Mouse (Mus musculus): ENCODE measurements around the gene Rgs21. TPM values are rescaled to one million over a fixed set of nuclear protein-coding genes. Genes with fewer than 3 reads are reported as not detected.

Rgs21 gene
- not detected in 2 replicates for polyA plus RNA-seq (2014; fragmentation: Nextera tagmentation; extraction: Ambion mirVana)

DNA sequence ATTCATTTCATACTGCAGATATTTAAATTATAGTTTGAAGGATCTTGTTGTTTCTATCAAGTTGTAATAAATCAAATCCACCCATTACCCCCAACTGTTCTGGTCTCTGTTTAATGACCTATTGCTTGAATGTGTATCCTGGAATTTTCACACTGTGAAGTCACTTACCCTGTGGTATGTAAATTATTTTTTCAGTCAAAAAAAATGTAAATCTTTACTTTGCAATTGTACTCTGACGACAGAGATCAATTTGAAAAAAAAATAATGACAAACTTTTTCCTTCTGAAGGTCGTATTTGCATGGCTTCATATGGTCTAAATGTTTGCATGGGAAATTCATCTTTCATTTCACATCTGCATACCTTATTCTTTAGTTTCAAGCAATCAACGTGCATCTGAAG, at the start of gene Rgs21:
Gene Rgs21 (minus strand): TSS at position 101 of the 400 bp plus-strand sequence.
- ATAC-seq (ENCODE audit: low FRiP score): no peak

DNA sequence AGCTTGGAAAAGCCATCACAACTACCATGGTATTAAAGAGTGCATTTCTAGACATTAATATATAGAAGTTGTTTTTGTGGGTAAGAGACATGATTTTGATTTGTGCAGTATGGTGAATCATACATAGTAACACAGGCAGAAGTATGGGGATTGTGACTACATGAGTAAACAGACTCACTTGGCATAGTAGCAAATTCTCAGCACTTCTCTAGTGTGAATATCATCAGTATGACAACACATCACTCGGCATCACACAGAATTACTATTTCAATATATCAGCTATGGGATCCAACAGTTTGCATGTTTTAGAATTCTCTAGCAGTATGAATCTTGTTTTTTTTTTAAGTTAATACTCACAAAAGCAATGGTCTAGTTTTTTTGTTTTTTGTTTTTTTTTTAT, 36.6 kb upstream of the Rgs21 start:
- H3K36me3 ChIP-seq (replicated peaks; ENCODE audit: control insufficient read depth, insufficient read depth): no peaks in the 10 kb centered on the region
- H3K4me1 ChIP-seq (replicated peaks; ENCODE audit: control insufficient read depth, insufficient read depth, low read length): no peaks in the 10 kb centered on the region
- H3K4me2 ChIP-seq (replicated peaks): no peak overlapping the region
- 97% methylated on average over 1 of the region's 1 CpGs for WGBS
- H3K9ac ChIP-seq: no peak overlapping the region
- H3K27ac ChIP-seq: no peak overlapping the region
- ATAC-seq (ENCODE audit: low FRiP score) (no peak), DNase-seq (ENCODE audit: low spot score) (no peak)
- H3K4me3 ChIP-seq (replicated peaks; ENCODE audit: low read length): no peak overlapping the region
- H3K9me3 ChIP-seq (ENCODE audit: control insufficient read depth, low read length): no peaks in the 10 kb centered on the region
- no peaks in the 10 kb centered on the region for H3K27me3 ChIP-seq (ENCODE audit: control insufficient read depth, insufficient read depth, low read length)

More for the DNA sequence above, at the start of gene Rgs21:
- no peak within 1 kb of the TSS for H3K4me3 ChIP-seq (replicated peaks; ENCODE audit: low read length)
- 65% methylated on average over 3 of the region's 3 CpGs for WGBS
- H3K9ac ChIP-seq: no peak within 1 kb of the TSS
- H3K27ac ChIP-seq: no peak within 1 kb of the TSS
- DNase-seq (ENCODE audit: low spot score): no peak
- H3K4me2 ChIP-seq (replicated peaks): no peak within 1 kb of the TSS
- no peaks in the 10 kb centered on the region for H3K27me3 ChIP-seq (ENCODE audit: control insufficient read depth, insufficient read depth, low read length)
- H3K36me3 ChIP-seq (replicated peaks; ENCODE audit: control insufficient read depth, insufficient read depth): no peaks in the 10 kb centered on the region
- 0 out of 2 replicates have a peak, but pooled peaks cover 4% of the 10 kb centered on the region for H3K4me1 ChIP-seq (replicated peaks; ENCODE audit: control insufficient read depth, insufficient read depth, low read length)
- H3K9me3 ChIP-seq (ENCODE audit: control insufficient read depth, low read length): no peaks in the 10 kb centered on the region

DNA sequence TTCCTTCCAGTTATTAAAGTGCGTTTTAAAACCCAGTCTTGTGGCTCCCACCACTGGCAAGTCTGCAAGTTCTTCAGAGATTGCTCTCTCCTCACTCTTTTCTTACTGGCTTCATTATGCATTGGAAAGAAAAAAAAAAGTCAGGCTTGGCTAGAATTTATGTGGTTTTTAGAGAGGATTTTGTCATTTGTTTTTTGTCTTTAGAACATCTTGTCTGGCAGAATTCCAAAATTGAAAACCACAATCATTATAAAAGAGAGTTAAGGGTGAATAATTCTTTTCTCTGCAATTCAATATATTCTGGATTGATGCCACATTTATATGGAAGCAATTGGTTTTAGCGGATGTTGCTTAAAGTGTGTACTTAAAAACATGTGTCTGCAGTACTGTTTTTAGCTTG, 35.5 kb upstream of the Rgs21 start:
- Histone ChIP-seq H3K4me1 (replicated peaks; ENCODE audit: control insufficient read depth, insufficient read depth, low read length) (no peaks in the 10 kb centered on the region), H3K27me3 (ENCODE audit: control insufficient read depth, insufficient read depth, low read length) (no peaks in the 10 kb centered on the region), H3K27ac (no peak overlapping the region), H3K4me2 (replicated peaks) (no peak overlapping the region), H3K4me3 (replicated peaks; ENCODE audit: low read length) (no peak overlapping the region), H3K9ac (no peak overlapping the region), H3K36me3 (replicated peaks; ENCODE audit: control insufficient read depth, insufficient read depth) (no peaks in the 10 kb centered on the region), H3K9me3 (ENCODE audit: control insufficient read depth, low read length) (no peaks in the 10 kb centered on the region)
- 91% methylated on average over 2 of the region's 2 CpGs for WGBS
- DNase-seq (ENCODE audit: low spot score) (no peak), ATAC-seq (ENCODE audit: low FRiP score) (no peak)

DNA sequence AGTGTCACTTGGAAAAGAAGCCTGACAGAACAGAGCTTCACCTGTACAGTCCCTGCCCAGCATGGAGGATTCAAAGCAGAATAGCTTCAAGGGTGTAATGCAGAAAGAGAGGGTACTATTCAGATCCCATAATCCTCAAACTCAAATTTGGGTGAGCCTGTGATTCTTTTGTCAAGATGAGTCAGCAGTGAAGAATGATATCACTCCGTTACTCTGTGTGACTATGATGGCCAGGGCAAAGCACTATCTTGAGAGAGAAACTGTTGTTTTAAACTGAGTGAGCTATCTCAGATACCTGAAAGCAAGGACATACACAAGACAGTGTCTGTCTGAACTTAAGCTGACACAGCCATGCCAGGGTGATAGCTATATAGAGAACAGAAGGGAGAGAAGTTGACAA, 11.9 kb upstream of the Rgs21 start:
- H3K36me3 ChIP-seq (replicated peaks; ENCODE audit: control insufficient read depth, insufficient read depth): no peaks in the 10 kb centered on the region
- H3K27me3 ChIP-seq (ENCODE audit: control insufficient read depth, insufficient read depth, low read length): no peaks in the 10 kb centered on the region
- no peak overlapping the region for H3K4me2 ChIP-seq (replicated peaks)
- H3K27ac ChIP-seq: no peak overlapping the region
- no peak overlapping the region for H3K4me3 ChIP-seq (replicated peaks; ENCODE audit: low read length)
- no peaks in the 10 kb centered on the region for H3K9me3 ChIP-seq (ENCODE audit: control insufficient read depth, low read length)
- ATAC-seq (ENCODE audit: low FRiP score): no peak
- no peak for DNase-seq (ENCODE audit: low spot score)
- H3K4me1 ChIP-seq (replicated peaks; ENCODE audit: control insufficient read depth, insufficient read depth, low read length): no peaks in the 10 kb centered on the region
- 76% methylated on average over 1 of the region's 1 CpGs for WGBS
- H3K9ac ChIP-seq: no peak overlapping the region

DNA sequence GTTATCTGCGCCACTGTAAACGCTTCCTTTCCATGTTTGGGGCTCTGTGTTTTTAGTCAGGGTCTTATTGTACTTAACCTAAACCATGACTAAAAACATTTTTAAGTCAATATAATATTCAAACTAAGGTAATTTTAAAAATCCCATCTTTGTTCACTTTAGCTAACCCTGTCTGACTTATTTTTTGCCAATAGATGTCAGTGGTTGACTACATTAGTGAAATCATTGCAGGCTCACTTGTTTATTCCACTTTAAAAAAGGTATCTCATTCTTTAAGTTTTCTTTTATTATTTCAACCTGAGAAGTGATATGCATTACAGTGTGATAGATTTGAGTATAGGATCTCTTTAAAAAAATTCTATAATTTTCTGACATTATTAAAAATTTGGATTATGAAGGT, 5.5 kb upstream of the Rgs21 start:
- DNase-seq (ENCODE audit: low spot score) (peak; percentile 53), ATAC-seq (ENCODE audit: low FRiP score) (no peak)
- H3K4me2 ChIP-seq (replicated peaks): no peak overlapping the region
- 96% methylated on average over 2 of the region's 2 CpGs for WGBS
- no peak overlapping the region for H3K9ac ChIP-seq
- no peaks in the 10 kb centered on the region for H3K27me3 ChIP-seq (ENCODE audit: control insufficient read depth, insufficient read depth, low read length)
- 0 out of 2 replicates have a peak, but pooled peaks cover 4% of the 10 kb centered on the region for H3K4me1 ChIP-seq (replicated peaks; ENCODE audit: control insufficient read depth, insufficient read depth, low read length)
- H3K4me3 ChIP-seq (replicated peaks; ENCODE audit: low read length): no peak overlapping the region
- no peaks in the 10 kb centered on the region for H3K36me3 ChIP-seq (replicated peaks; ENCODE audit: control insufficient read depth, insufficient read depth)
- H3K27ac ChIP-seq: no peak overlapping the region
- no peaks in the 10 kb centered on the region for H3K9me3 ChIP-seq (ENCODE audit: control insufficient read depth, low read length)

DNA sequence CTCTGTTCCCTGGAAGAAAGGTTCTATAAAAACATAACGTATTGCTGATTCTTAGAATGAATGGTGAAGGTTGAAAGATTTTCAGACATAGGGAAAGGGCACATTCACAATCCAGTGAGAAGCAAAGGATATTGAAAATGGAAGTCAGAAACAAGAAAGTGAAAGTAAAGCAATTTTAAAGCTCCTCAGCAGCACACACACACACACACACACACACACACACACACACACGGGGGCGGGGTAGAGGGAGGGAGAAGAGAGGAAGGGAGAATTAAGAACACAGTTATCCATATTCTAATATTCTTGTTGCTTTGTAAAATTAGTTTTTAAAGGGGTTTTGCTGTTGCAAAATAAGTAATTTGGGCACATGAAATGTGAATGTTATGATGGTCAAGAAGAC, 2.4 kb upstream of the Rgs21 start:
- ATAC-seq (ENCODE audit: low FRiP score): no peak
- H3K4me1 ChIP-seq (replicated peaks; ENCODE audit: control insufficient read depth, insufficient read depth, low read length): 0 out of 2 replicates have a peak, but pooled peaks cover 4% of the 10 kb centered on the region
- no peak overlapping the region for H3K4me3 ChIP-seq (replicated peaks; ENCODE audit: low read length)
- no peak overlapping the region for H3K4me2 ChIP-seq (replicated peaks)
- no peak for DNase-seq (ENCODE audit: low spot score)
- no peaks in the 10 kb centered on the region for H3K27me3 ChIP-seq (ENCODE audit: control insufficient read depth, insufficient read depth, low read length)
- WGBS: 89% methylated on average over 3 of the region's 3 CpGs
- no peaks in the 10 kb centered on the region for H3K9me3 ChIP-seq (ENCODE audit: control insufficient read depth, low read length)
- no peaks in the 10 kb centered on the region for H3K36me3 ChIP-seq (replicated peaks; ENCODE audit: control insufficient read depth, insufficient read depth)
- no peak overlapping the region for H3K27ac ChIP-seq
- no peak overlapping the region for H3K9ac ChIP-seq

DNA sequence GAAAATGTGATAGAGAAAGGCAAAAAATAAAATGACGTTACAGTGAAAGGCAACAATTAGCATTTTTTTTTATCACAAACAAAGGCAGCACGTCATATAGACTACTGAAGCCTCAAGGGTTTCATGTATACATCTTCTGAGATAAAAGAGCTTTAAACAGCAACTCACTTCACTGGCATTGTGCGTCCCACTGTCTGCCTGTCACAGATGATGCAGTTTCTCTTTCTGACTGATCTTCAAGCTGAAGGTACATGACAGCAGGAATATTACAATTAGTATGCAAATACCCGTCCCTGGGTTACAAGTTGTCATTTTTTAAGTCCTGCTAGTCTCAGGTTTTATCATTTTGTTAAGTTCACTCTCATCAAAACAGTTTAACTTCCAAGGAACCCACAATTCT, 22.3 kb downstream of the Rgs21 start:
- Histone ChIP-seq H3K27me3 (ENCODE audit: control insufficient read depth, insufficient read depth, low read length) (no peaks in the 10 kb centered on the region), H3K36me3 (replicated peaks; ENCODE audit: control insufficient read depth, insufficient read depth) (no peaks in the 10 kb centered on the region), H3K27ac (no peak overlapping the region), H3K9me3 (ENCODE audit: control insufficient read depth, low read length) (no peaks in the 10 kb centered on the region), H3K9ac (no peak overlapping the region), H3K4me1 (replicated peaks; ENCODE audit: control insufficient read depth, insufficient read depth, low read length) (no peaks in the 10 kb centered on the region), H3K4me3 (replicated peaks; ENCODE audit: low read length) (no peak overlapping the region), H3K4me2 (replicated peaks) (no peak overlapping the region)
- WGBS: 59% methylated on average over 4 of the region's 4 CpGs
- ATAC-seq (ENCODE audit: low FRiP score) (no peak), DNase-seq (ENCODE audit: low spot score) (no peak)

DNA sequence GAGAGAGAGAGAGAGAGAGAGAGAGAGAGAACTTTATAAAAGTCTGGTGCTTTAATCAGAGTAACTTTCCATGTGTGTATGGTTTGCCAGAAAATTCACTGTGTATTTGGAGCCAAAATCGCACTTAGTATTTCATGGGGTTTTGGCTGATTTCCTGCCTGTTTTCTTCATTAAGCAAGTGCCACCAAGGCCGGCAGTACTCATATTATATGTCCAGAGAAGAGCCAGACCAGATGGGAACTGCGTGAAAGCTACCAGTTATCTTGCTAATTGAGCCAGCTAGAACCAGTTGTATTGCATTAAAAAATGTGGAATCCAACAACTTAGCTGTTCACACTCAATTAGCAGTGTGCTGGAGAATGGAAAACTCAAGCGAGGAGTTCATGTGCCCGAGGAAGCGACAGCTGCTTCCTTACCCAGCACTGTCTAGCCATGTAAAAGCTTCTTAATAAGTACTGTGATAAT, 22.9 kb downstream of the Rgs21 start:
- H3K4me3 ChIP-seq (replicated peaks; ENCODE audit: low read length): no peak overlapping the region
- no peaks in the 10 kb centered on the region for H3K9me3 ChIP-seq (ENCODE audit: control insufficient read depth, low read length)
- peak; percentile 79 for ATAC-seq (ENCODE audit: low FRiP score)
- no peaks in the 10 kb centered on the region for H3K27me3 ChIP-seq (ENCODE audit: control insufficient read depth, insufficient read depth, low read length)
- H3K36me3 ChIP-seq (replicated peaks; ENCODE audit: control insufficient read depth, insufficient read depth): no peaks in the 10 kb centered on the region
- no peak overlapping the region for H3K27ac ChIP-seq
- DNase-seq (ENCODE audit: low spot score): no peak
- H3K9ac ChIP-seq: no peak overlapping the region
- H3K4me1 ChIP-seq (replicated peaks; ENCODE audit: control insufficient read depth, insufficient read depth, low read length): no peaks in the 10 kb centered on the region
- no peak overlapping the region for H3K4me2 ChIP-seq (replicated peaks)
- 64% methylated on average over 6 of the region's 6 CpGs for WGBS

DNA sequence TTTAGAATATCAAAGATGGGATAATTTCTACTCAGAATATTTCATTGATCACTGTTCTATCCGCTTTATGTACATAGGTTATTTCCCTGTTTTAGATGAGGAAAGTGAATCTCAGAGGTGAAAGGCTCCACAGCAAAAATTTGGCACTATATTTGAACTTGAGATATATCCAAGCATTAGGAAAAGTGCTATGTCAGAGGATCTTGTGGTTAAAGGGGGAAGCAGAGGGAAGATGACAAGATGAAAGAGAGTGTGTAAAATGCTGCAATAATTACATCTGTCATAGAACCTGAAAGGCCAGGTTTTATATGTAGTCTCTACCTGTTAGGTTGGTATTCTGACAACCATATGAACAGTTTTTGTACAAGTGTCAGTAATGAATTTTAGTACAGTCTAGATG, 35.7 kb downstream of the Rgs21 start:
- Histone ChIP-seq H3K27me3 (ENCODE audit: control insufficient read depth, insufficient read depth, low read length) (no peaks in the 10 kb centered on the region), H3K27ac (no peak overlapping the region), H3K36me3 (replicated peaks; ENCODE audit: control insufficient read depth, insufficient read depth) (no peaks in the 10 kb centered on the region), H3K4me2 (replicated peaks) (no peak overlapping the region), H3K4me3 (replicated peaks; ENCODE audit: low read length) (no peak overlapping the region), H3K9ac (no peak overlapping the region), H3K9me3 (ENCODE audit: control insufficient read depth, low read length) (no peaks in the 10 kb centered on the region), H3K4me1 (replicated peaks; ENCODE audit: control insufficient read depth, insufficient read depth, low read length) (no peaks in the 10 kb centered on the region)
- 91% methylated on average over 1 of the region's 1 CpGs for WGBS
- DNase-seq (ENCODE audit: low spot score) (no peak), ATAC-seq (ENCODE audit: low FRiP score) (no peak)

DNA sequence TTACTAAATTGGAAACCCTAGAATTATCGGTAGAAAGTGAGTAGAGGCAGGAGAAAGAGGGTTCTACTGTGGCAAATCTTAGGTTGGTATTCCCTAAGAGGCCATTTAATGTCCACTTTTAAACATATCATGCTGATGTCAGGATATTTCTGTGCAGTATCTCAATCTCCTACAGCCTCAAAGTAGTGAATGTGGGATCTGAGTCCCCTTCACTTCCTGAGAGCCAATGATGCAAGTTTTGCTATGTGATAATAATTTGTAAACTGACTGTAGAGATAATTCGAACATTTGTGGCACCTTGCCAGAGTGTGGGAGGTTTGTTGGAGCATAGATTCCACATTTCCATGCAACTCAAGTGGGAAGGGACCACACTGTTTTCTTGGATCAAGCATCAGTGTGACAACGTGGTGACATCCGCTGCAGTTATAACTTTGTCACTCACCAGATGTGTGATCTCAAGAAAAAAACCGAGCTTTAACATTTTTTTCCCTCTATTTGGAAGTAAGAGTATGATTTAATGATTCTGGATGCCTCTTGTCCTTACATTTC, 49.5 kb downstream of the Rgs21 start:
- DNase-seq (ENCODE audit: low spot score): no peak
- no peaks in the 10 kb centered on the region for H3K27me3 ChIP-seq (ENCODE audit: control insufficient read depth, insufficient read depth, low read length)
- no peak overlapping the region for H3K4me2 ChIP-seq (replicated peaks)
- H3K9ac ChIP-seq: no peak overlapping the region
- H3K4me3 ChIP-seq (replicated peaks; ENCODE audit: low read length): no peak overlapping the region
- H3K36me3 ChIP-seq (replicated peaks; ENCODE audit: control insufficient read depth, insufficient read depth): no peaks in the 10 kb centered on the region
- no peaks in the 10 kb centered on the region for H3K4me1 ChIP-seq (replicated peaks; ENCODE audit: control insufficient read depth, insufficient read depth, low read length)
- ATAC-seq (ENCODE audit: low FRiP score): no peak
- 0 out of 2 replicates have a peak, but pooled peaks cover 5% of the 10 kb centered on the region for H3K9me3 ChIP-seq (ENCODE audit: control insufficient read depth, low read length)
- no peak overlapping the region for H3K27ac ChIP-seq
- WGBS: 86% methylated on average over 5 of the region's 5 CpGs

All from hindbrain, embryonic 14.5 days (tissue).